Mouse (Mus musculus): ENCODE data around the gene Nfkbie.

The Nfkbie gene

GRCm38 (mm10) chr17:45580958-45581477, 25.5 kb downstream of the Nfkbie start:
- DNase-seq (ENCODE audit: low spot score in 2 of 2): no peak

- DNase-seq (ENCODE audit: low spot score in 2 of 2): peak; percentile 82 to 88
Observed at GRCm38 (mm10) chr17:45581567-45581983, 26.1 kb downstream of the Nfkbie start.

GRCm38 (mm10) chr17:45582188-45582587, 26.7 kb downstream of the Nfkbie start:
- DNase-seq (ENCODE audit: low spot score in 2 of 2): no peak

- DNase-seq (ENCODE audit: low spot score in 2 of 2): no peak
Observed at GRCm38 (mm10) chr17:45582715-45583355, 27.3 kb downstream of the Nfkbie start.

GRCm38 (mm10) chr17:45584096-45584896, 28.8 kb downstream of the Nfkbie start:
- DNase-seq (ENCODE audit: low spot score in 2 of 2): peak; percentile 51 to 70

GRCm38 (mm10) chr17:45584939-45585678, 29.6 kb downstream of the Nfkbie start:
- DNase-seq (ENCODE audit: low spot score in 2 of 2): peak; percentile 72 to 91

GRCm38 (mm10) chr17:45585725-45586448, 30.4 kb downstream of the Nfkbie start:
- peak in 1 of 2 experiments; percentile 60 for DNase-seq (ENCODE audit: low spot score in 2 of 2)

- peak in 1 of 2 experiments; percentile 71 for DNase-seq (ENCODE audit: low spot score in 2 of 2)
Observed at GRCm38 (mm10) chr17:45586449-45586837, 30.9 kb downstream of the Nfkbie start.

- peak in 1 of 2 experiments; percentile 61 for DNase-seq (ENCODE audit: low spot score in 2 of 2)
Observed at GRCm38 (mm10) chr17:45588370-45588769, 32.9 kb downstream of the Nfkbie start.

GRCm38 (mm10) chr17:45589236-45589635, 33.7 kb downstream of the Nfkbie start:
- no peak for DNase-seq (ENCODE audit: low spot score in 2 of 2)

- DNase-seq (ENCODE audit: low spot score in 2 of 2): no peak
Observed at GRCm38 (mm10) chr17:45589844-45590243, 34.3 kb downstream of the Nfkbie start.

GRCm38 (mm10) chr17:45590410-45590809, 34.9 kb downstream of the Nfkbie start:
- DNase-seq (ENCODE audit: low spot score in 2 of 2): no peak

GRCm38 (mm10) chr17:45591701-45592605, 36.5 kb downstream of the Nfkbie start:
- peak in 1 of 2 experiments; percentile 62 for DNase-seq (ENCODE audit: low spot score in 2 of 2)

GRCm38 (mm10) chr17:45592606-45593431, 37.3 kb downstream of the Nfkbie start:
- peak in 1 of 2 experiments; percentile 67 for DNase-seq (ENCODE audit: low spot score in 2 of 2)

- DNase-seq (ENCODE audit: low spot score in 2 of 2): peak; percentile 76 to 83
Observed at GRCm38 (mm10) chr17:45593479-45593878, 38.0 kb downstream of the Nfkbie start.

GRCm38 (mm10) chr17:45594195-45594594, 38.7 kb downstream of the Nfkbie start:
- DNase-seq (ENCODE audit: low spot score in 2 of 2): peak in 1 of 2 experiments; percentile 60

- DNase-seq (ENCODE audit: low spot score in 2 of 2): peak; percentile 85 to 91
Observed at GRCm38 (mm10) chr17:45594881-45595735, 39.6 kb downstream of the Nfkbie start.

- DNase-seq (ENCODE audit: low spot score in 2 of 2): no peak
Observed at GRCm38 (mm10) chr17:45595736-45596390, 40.4 kb downstream of the Nfkbie start.

Data from spleen, postnatal 4 days (tissue).